Mouse (Mus musculus): Measurements from ENCODE around the gene Epb41l5.

DNA sequence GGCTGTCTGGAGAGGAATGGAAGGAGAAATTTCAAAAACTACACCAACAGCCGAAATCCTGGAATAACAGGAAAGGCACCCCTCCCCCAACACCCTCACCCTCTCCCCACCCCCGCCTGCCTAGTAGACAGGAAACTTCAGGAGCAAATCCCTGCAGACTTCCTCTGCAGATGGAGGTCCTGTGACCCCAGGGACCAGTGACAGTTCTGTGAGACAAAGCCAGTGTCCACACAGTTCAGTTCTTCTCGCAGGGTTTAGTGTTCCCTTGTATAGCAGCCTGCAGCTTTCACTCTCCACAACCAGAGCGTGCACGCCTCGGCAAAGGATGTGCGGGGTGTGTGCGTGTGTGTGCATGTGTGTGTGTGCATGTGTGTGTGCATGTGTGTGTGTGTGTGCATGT lies 137.9 kb downstream of the Epb41l5 start:
- TF ChIP-seq CTCF (IDR thresholded peaks at IDR 0.05; ENCODE audit: extremely low read depth, insufficient read depth, insufficient read length, insufficient replicate concordance) (no peak), POLR2A (IDR thresholded peaks at IDR 0.05; ENCODE audit: low read depth, low read length) (no peak)
